Mouse (Mus musculus): ENCODE data around the gene Bzw2. TPM values are rescaled to one million over a fixed set of nuclear protein-coding genes. Genes with fewer than 3 reads are reported as not detected.

Bzw2 gene
- total RNA-seq, 2 experiments from 2014 or later: 149 to 155 TPM

DNA sequence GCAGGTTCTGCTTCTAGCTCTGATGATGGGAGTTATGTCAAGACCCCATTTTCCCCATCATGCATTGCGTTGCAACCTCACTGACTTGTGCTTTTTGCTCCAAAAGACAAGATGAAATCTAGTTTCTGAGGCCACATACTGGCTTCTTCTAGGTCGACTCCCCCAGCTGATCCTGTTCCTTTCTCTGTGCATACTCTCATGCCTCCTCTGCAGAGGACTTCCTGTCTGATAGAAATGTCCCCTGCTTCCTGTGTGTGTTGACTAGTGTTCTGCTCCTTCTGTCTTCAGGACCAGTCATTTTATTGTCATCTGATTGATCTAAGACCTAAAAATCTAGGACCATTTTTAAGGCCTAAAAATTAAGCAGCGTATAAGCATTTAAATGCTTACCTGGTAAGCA, 22.5 kb downstream of the Bzw2 start:
- DNase-seq: no peak

DNA sequence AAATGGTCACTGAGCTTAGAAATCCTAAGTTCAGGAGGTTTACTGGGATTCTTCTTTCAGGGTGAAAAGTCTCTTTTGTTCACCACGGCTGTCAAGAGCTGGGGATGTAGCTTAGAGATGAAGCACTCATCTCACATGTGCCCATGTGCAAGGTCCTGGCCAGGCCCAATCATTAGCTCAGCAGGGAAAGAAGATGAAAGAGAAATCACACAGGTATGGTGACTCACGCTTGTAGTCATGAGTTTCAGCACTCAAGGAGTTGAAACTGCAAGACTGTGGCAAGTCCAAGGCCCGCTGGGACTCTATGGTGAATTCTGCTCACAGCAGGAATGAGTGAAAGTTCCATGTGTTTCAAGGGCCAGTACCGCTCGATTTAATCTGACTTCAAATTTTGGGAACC, 23.8 kb downstream of the Bzw2 start:
- no peak for DNase-seq

DNA sequence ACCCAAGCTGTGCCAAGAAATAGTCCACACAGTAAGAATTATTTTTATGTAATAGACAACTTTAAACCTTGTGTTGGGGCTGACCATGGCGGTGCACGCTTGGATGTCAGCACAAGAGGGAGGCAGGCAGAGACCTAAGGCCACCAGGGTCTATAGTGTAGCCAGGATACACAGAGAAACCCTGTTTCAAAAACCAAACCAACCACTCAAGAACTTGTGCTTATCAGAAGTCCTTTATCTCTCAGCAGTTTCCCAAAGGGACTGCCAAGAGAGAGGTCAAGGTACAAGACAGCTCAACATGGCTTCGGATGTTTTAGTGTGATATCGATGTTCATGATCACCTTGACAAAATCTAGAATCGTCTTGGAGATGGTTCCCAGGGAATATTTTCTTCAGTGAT, 24.3 kb downstream of the Bzw2 start:
- no peak for DNase-seq

DNA sequence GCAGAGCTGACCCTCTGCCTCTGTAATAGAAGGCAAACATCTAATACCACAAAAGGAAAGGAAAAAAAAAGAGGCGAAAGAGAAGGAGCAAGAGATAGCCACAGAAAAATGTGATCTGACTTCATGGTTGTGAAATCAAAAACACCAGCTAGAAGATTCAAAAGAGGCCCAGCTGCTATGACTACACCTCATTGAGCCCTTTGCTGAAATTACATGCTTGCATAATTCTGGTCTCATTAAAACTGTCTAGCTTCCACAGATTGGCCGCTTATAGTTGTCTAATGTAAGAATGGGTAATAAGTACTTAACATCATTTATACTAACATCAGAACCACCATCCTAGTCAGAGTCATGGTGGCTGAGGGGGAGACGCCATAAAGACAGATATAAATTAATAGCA, 25.2 kb downstream of the Bzw2 start:
- no peak for DNase-seq

DNA sequence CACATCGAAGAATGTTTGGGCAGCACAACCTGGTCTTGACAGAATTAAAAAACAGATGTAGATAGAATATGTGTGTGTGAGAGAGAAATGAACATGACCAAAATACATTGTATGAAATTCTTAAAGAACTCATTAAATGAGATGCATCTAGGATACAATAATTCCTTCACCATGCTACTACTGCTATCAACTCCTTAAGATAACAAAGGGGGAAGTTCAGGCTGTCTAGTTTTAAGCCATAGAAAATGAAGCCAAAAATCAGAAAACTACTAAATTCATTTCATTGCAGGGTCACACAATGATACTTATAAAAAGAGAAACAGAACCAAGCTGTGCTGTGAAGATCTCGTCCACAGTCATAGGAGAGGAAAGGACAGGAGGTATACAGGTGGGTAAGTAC, 25.6 kb downstream of the Bzw2 start:
- DNase-seq: no peak

GRCm38 (mm10) chr12:36129826-36130225, 28.1 kb downstream of the Bzw2 start:
- DNase-seq: no peak

DNA sequence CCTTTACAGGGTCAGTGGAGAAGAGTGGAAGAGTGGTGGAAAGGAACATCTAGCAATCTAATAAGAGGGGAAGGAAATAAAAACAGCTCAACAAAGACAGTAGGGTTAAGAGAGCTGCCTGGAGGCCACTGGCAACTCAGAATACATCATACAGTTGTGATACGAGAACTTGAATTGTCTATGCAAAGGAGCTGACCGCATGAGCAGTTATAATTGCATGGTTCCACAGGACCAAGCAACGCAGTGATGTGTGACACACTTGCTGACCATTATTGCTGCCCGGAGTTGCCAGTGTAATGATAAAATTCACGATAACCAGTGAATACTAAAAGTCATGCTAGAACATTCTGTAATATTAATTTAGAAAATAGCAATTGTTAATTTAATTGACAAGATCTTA, 31.8 kb downstream of the Bzw2 start:
- no peak for DNase-seq

GRCm38 (mm10) chr12:36119244-36119643, 38.6 kb downstream of the Bzw2 start:
- no peak for DNase-seq

- no peak for DNase-seq
Observed at GRCm38 (mm10) chr12:36117161-36117560, 40.7 kb downstream of the Bzw2 start.

GRCm38 (mm10) chr12:36112081-36112480, 45.8 kb downstream of the Bzw2 start:
- no peak for DNase-seq

DNA sequence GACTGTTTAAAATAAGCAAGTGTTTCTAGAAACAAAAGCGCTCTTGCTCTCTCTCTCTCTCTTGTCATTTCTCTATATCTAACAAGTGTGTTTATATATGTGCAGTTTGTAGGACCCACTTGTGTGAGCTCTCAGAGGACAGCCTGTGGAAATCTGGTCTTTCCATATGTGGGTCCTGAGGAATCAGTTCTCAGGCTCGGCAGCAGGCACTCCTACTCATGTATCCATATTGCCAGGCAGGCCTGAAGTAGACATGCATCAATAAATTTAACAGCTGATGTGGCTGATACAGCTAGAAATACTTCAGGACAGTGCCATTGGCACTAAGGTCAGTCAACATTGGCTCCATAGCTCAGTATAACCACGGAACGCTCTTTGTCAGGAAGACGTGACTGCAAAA, 46.8 kb downstream of the Bzw2 start:
- DNase-seq: no peak

DNA sequence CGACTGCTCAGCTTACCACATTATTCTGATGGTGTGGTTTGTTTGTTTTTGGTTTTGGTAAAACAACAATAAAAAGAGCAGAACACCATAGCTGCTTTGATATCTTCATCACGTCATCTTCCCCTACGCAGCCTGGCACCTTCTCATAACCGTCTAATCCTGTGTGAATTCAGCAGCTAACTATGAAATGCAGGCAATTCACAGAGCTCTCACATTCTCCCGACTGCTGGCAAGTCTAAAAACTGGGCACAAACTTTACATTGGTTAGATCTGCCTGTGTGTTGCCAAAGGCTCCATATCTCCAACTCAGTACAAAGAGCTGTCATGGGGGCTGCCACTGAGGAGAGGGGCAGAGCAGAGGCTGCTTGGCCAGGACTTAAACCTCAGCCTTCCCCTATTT, 47.4 kb downstream of the Bzw2 start:
- DNase-seq: no peak

- no peak for DNase-seq
Observed at GRCm38 (mm10) chr12:36108442-36108841, 49.4 kb downstream of the Bzw2 start.

GRCm38 (mm10) chr12:36103592-36103910, 54.3 kb downstream of the Bzw2 start:
- no peak for DNase-seq

- DNase-seq: no peak
Observed at GRCm38 (mm10) chr12:36102733-36103591, 54.9 kb downstream of the Bzw2 start.

- no peak for DNase-seq
Observed at GRCm38 (mm10) chr12:36095371-36095880, 62.5 kb downstream of the Bzw2 start.

GRCm38 (mm10) chr12:36093081-36093670, 64.7 kb downstream of the Bzw2 start:
- DNase-seq: no peak

- DNase-seq: no peak
Observed at GRCm38 (mm10) chr12:36091964-36092363, 65.9 kb downstream of the Bzw2 start.

- DNase-seq: no peak
Observed at GRCm38 (mm10) chr12:36089221-36089620, 68.7 kb downstream of the Bzw2 start.

- DNase-seq: no peak
Observed at GRCm38 (mm10) chr12:36088804-36089203, 69.1 kb downstream of the Bzw2 start.

GRCm38 (mm10) chr12:36085380-36085779, 72.5 kb downstream of the Bzw2 start:
- DNase-seq: no peak

DNA sequence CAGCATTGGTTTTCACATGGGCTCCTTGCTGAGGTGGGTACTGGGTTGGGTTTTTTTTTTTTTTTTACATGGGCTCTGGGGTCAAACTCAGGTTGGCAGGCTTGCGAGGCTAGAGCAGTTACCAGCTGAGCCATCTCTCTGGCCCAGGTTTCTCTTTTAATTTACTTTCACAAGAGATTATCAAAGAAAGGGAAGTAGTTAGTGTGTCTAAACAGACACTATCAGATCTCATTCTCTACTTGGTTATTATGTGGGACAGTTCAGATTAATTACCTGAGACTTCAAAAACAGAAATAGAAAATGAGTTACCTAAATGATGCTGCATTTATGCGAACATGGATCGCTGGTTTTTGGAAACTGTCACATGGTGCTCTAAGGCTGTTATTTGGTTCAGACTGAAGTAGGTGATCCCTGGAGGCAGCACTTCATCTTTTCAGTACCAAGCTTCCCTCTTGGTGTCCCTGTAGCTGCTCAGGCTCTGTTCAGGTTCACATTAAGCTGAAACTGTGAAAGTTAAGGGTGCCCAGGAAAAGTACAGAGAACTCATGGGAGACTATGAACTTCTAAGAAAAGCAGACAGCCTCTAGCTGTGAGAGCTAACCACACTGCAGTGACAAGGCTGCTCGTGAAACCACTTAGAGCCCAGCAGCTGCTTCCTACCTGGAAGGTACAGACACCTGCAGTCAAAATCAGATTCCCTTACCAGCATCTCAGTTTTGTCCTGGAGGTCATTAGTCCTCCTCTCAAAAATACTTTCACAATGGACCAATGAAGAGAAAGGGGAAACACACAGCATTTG, 79.6 kb downstream of the Bzw2 start:
- DNase-seq: no peak

- DNase-seq: no peak
Observed at GRCm38 (mm10) chr12:36072860-36073259, 85.0 kb downstream of the Bzw2 start.

Data from gastrocnemius, postnatal 10 days (tissue).